Mouse (Mus musculus): ENCODE results near the gene Olfr1202.

Olfr1202 gene

DNA sequence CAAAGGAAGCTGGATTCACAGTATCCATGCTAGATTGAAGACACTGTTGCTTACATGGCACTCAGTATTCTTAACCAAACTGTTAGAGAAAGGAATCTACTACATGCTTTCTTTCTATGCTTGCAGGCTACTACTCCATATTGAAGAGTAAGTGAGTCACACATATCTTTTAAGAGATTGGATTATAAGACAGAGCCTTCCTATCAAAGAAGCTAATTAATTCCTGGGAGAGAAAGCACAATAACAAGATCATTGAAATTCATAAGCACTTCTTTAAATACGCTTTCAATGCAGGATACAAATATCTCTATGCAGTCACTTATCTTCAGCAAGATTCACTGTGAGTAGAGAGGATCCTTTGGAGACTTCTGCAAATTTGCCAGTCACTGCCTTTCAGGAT, at the start of gene Olfr1202:
Olfr1202 (plus strand) TSS at position 301 of the 400 bp plus-strand sequence.
- DNase-seq (ENCODE audit: low read depth, low spot score) = no peak

DNA sequence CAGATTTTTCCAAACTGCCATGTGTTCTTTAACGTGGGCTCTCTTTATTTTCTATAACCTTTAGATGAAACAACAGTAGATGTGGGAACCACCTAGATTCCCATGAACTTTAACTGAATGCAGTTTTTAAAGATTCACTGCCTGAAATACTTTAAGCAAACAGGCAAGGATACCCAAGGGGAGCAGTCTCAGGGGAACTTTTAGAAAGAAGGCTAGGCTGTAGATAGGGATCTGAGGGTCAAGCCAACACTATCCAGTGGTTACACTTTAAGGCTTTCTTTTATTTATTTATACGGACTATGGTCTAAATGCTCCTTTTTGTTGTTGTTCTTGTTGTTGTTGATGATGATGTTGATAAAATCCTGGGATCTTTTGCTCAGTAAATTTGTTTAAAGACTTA, 43.9 kb upstream of the Olfr1202 start, which contains the start of gene Olfr1200:
Olfr1200 (minus strand) TSS at position 101 of the 400 bp plus-strand sequence.
- no peak for DNase-seq (ENCODE audit: low read depth, low spot score)

DNA sequence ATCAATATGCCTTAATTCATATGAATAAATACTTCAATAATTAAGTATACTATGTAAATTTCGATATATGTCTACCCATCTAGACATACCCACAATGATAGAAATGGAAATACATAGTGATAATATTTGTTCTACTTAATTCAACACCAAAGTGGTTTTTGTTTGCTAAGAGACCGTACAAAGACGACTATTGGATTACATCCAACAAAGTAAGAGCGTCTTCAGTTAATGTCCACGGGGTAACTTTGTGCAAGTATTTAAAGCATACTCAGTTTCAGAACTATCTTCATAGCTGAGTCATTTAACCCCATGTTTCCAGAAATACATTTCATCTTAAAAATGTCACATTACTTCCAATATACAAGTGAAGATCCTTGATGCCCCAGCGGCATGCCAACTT, 21.6 kb upstream of the Olfr1202 start, which contains the start of gene Olfr1201:
Olfr1201 (plus strand) TSS at position 301 of the 400 bp plus-strand sequence.
- no peak for DNase-seq (ENCODE audit: low read depth, low spot score)

DNA sequence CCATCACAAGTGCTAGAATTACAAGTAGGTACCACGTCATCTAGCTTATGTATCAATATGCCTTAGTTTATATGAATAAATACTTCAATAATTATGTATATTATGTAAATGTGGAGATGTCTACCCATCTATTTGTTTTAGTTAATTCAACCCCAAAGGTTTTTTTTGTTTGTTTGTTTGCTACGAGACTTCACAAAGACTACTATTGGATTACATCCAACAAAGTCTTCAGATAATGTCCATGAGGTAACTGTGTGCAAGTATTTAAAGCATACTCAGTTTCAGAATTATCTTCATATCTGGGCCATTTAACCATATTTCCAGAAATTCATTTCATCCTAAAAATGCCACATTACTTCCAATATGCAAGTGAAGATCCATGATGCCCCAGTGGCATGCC, 15.1 kb downstream of the Olfr1202 start, which contains the start of gene Olfr1205:
Olfr1205 (plus strand) TSS at position 301 of the 400 bp plus-strand sequence.
- no peak for DNase-seq (ENCODE audit: low read depth, low spot score)

DNA sequence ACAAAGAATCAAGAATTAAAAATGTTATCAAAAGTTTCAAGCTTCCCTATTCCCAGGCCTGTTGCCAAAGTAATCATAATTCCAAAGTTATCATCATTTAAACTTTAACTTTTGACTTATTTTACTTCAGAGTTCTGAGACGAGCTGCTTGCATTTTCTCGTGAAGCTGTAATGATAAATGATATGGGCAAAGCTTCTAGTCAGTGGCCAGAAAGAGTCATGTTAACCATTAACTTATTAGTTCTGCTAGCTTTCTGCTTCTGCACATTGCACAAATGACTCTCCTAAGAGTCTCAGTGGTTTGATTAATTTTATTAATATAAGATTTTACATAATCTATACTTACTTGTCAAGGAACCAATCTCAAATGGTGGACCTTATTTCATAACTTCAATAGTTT, 24.2 kb downstream of the Olfr1202 start:
- no peak for DNase-seq (ENCODE audit: low read depth, low spot score)

DNA sequence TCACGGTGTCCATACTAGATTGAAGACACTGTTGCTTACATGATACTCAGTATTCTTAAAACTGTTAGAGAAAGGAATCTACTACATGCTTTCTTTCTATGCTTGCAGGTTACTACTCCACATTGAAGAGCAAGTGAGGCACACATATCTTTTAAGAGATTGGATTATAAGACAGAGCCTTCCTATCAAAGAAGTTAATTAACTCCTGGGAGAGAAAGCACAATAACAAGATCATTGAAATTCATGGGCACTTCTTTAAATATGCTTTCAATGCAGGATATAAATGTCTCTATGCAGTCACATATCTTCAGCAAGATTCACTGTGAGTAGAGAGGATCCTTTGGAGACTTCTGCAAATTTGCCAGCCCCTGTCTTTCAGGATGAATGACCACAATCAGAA, 34.7 kb downstream of the Olfr1202 start, which contains the start of gene Olfr1204:
Olfr1204 (plus strand) TSS at position 301 of the 400 bp plus-strand sequence.
- DNase-seq (ENCODE audit: low read depth, low spot score) = no peak

DNA sequence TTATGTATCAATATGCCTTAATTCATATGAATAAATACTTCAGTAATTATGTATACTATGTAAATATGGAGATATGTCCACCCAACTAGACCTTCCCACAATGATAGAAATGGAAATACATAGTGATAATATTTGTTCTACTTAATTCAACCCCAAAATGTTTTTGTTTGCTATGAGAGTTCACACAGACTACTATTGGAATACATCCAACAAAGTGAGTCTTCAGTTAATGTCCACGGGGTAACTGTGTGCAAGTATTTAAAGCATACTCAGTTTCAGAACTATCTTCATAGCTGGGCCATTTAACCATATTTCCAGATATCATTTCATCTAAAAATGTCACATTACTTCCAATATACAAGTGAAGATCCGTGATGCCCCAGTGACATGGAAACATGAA, 48.6 kb downstream of the Olfr1202 start, which contains the start of gene Olfr1206:
Olfr1206 (plus strand) TSS at position 301 of the 400 bp plus-strand sequence.
- no peak for DNase-seq (ENCODE audit: low read depth, low spot score)
